Mouse (Mus musculus) neural tube, embryonic 13.5 days (tissue): ENCODE data around the gene Rpl10. TPM values are rescaled to one million over a fixed set of nuclear protein-coding genes. Genes with fewer than 3 reads are reported as not detected.

Experiments
- ATAC-seq: fragments of 200-750 bp; cut with Nextera tagmentation; 2 replicates; pipeline ENCODE4 v1.8.0; 2017; ENCODE audit warnings: low read depth, mild to moderate bottlenecking, moderate TSS enrichment, moderate library complexity
- H3K27ac ChIP-seq: fragments of 300-500 bp; sonication (generic); replicated peaks from 2 replicates; pipeline ENCODE4 v1.5.1; 2015; ENCODE audit warnings: moderate library complexity, mild to moderate bottlenecking, inconsistent platforms
- H3K27me3 ChIP-seq: fragments of 300-500 bp; sonication (generic); 2 replicates; pipeline ENCODE4 v1.6.1; 2015; ENCODE audit warnings: mild to moderate bottlenecking, inconsistent platforms
- H3K36me3 ChIP-seq: fragments of 300-500 bp; sonication (generic); 2 replicates; pipeline ENCODE4 v1.6.1; 2015; ENCODE audit warnings: mild to moderate bottlenecking, inconsistent platforms
- H3K4me1 ChIP-seq: fragments of 300-500 bp; sonication (generic); replicated peaks from 2 replicates; pipeline ENCODE4 v1.6.1; 2015; ENCODE audit warnings: inconsistent platforms
- H3K4me2 ChIP-seq: fragments of 300-500 bp; sonication (generic); 2 replicates; pipeline ENCODE4 v1.6.1; 2015; ENCODE audit warnings: inconsistent platforms, mild to moderate bottlenecking, moderate library complexity
- H3K4me3 ChIP-seq: fragments of 300-500 bp; sonication (generic); 2 replicates; pipeline ENCODE4 v1.5.1; 2015; ENCODE audit warnings: mild to moderate bottlenecking, inconsistent platforms
- H3K9ac ChIP-seq: fragments of 300-500 bp; sonication (generic); 2 replicates; pipeline ENCODE4 v1.6.1; 2015; ENCODE audit warnings: moderate library complexity, mild to moderate bottlenecking, inconsistent platforms
- H3K9me3 ChIP-seq: fragments of 300-500 bp; sonication (generic); 2 replicates; pipeline ENCODE4 v1.6.1; 2016; ENCODE audit warnings: inconsistent platforms
- WGBS: fragments of 180-500 bp; shearing (Covaris S2); methylation state at CpG from one replicate; pipeline ENCODE4 v1.1.7; 2015; 5-methylcytosine and 5-hydroxymethylcytosine counted together
- polyA plus RNA-seq: library from polyadenylated mRNA; unstranded; fragments of >200 nt; fragmentation: Nextera tagmentation; extraction: Ambion mirVana; gene quantifications from 2 replicates; pipeline ENCODE4 v1.2.1, GENCODE M21; 2015

Rpl10 gene
- polyA plus RNA-seq = 582 and 609 TPM in 2 replicates

DNA sequence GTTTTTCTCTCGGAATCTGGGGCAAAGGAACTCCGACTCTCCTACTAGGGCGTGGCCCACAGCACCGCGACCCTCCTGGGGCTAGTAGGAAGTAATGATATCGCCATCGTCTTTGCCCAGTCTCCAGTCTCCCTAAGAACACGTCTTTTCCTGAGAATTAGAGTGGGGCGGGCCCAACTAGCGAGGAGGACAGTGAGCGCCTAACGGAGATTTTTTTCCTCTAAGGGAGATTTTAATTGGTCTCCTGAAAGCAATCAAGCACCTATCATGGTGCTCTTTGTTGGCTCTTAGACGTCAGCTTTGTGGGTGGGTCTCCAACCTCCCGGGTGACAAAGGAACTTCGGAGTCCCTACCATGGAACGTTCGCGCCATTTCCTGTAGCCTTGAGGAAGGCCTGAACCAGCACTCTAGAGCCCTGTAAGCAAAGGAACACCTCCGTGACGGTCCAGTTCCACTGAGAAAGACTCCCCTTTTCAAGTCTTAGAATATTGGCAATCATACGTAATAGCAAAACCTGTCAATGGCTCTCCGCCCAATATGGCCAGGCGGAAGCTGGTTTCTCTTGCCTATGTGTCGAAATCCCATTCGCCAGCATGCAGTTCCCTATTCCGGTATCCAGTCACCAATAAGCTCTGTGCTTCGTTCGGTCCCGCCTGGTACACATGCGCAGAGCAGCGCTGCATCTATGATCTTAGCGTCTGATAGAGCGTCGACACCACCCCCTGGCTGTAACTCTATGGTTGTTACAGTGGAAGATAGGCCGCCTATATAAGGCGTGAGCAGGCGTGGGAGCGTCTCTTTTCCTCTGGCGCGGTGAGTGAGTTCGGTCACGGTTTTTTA is at the start of gene Rpl10:
Rpl10 (plus strand) TSS at position 751 of the 840 bp plus-strand sequence.
- peak; percentile 96 for ATAC-seq

DNA sequence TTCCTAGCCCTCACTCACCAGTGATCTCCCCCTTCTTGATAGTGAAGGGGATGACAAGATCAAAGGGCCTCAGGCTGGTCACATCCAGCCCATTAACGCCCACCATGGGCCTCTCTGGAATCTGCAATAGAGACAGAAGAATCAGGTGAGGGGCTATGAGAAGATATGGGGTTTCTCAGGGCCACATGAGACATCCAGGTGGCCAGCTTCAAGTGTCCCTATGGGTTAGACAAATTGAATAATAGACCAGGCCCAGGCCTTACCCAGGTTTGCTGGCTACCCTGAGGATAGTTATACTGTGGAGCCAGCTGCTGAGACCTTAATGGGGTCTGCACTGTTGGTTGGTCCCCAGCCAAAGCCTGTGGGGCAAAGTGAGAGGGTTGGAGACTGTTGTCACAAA is 40.6 kb upstream of the Rpl10 start:
- Histone ChIP-seq H3K27ac (no peak overlapping the region), H3K9ac (no peak overlapping the region), H3K4me2 (no peak overlapping the region), H3K9me3 (no peaks in the 10 kb centered on the region), H3K27me3 (no peaks in the 10 kb centered on the region), H3K4me3 (no peak overlapping the region), H3K36me3 (peaks cover 97% of the 10 kb centered on the region), H3K4me1 (no peaks in the 10 kb centered on the region)
- WGBS = 57% methylated on average over 1 of the region's 1 CpGs
- ATAC-seq = no peak

More for the DNA sequence above, at the start of gene Rpl10:
- no peaks in the 10 kb centered on the region for H3K27me3 ChIP-seq
- H3K27ac ChIP-seq = peak within 1 kb of the TSS; percentile 96
- H3K4me2 ChIP-seq = peak within 1 kb of the TSS; percentile 68
- H3K36me3 ChIP-seq = peaks cover 12% of the 10 kb centered on the region
- H3K4me1 ChIP-seq = peaks cover 16% of the 10 kb centered on the region
- no peaks in the 10 kb centered on the region for H3K9me3 ChIP-seq
- peak within 1 kb of the TSS; percentile 62 for H3K4me3 ChIP-seq
- H3K9ac ChIP-seq = peak within 1 kb of the TSS; percentile 82
- WGBS = 22% methylated on average over 42 of the region's 42 CpGs

DNA sequence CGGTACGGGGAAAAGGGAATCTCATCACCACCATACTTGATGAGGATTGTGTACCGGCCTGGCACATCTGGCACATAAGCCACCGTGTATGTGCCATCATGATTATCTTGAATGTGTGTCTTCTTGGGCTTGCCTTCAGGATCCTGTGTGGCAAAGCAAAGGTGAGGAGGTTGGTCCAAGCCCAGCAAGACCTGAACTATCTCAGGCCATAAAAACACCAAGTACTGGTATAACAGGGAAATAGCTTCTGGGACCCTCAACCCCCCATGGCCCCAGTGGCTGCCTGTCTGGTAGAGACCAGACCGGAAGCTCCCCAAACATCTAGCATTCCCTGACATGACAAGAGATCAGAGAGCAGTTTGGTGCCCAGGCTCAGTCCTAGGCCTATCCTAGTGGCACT is 37.4 kb upstream of the Rpl10 start:
- H3K4me3 ChIP-seq = no peak overlapping the region
- H3K27ac ChIP-seq = no peak overlapping the region
- no peak overlapping the region for H3K9ac ChIP-seq
- H3K36me3 ChIP-seq = peaks cover 93% of the 10 kb centered on the region
- 93% methylated on average over 5 of the region's 5 CpGs for WGBS
- ATAC-seq = no peak
- no peak overlapping the region for H3K4me2 ChIP-seq
- H3K4me1 ChIP-seq = no peaks in the 10 kb centered on the region
- H3K27me3 ChIP-seq = no peaks in the 10 kb centered on the region
- H3K9me3 ChIP-seq = no peaks in the 10 kb centered on the region

DNA sequence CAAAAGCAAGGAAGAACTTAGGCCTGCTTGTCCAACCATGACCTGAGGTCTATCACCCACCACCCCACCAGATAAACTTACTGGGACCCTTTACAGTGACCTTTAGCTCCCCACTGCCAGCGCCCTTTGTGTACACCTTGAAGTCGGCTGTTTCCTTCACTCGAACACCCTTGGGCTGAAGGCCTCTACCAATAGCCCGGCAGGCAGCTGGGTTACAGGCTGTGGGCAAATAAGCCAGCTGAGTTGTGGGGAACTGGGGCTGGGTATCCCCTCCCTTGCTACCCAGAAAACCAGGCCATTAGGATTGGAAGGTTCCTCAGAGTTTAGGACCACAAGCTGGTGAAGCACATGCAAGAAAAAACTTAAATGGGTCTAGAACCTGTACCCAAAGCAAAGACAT is 30.3 kb upstream of the Rpl10 start:
- peaks cover 77% of the 10 kb centered on the region for H3K36me3 ChIP-seq
- no peaks in the 10 kb centered on the region for H3K27me3 ChIP-seq
- no peak overlapping the region for H3K4me3 ChIP-seq
- WGBS = 93% methylated on average over 4 of the region's 4 CpGs
- no peaks in the 10 kb centered on the region for H3K9me3 ChIP-seq
- H3K27ac ChIP-seq = no peak overlapping the region
- no peak for ATAC-seq
- peaks cover 18% of the 10 kb centered on the region for H3K4me1 ChIP-seq
- H3K9ac ChIP-seq = no peak overlapping the region
- H3K4me2 ChIP-seq = no peak overlapping the region

GRCm38 (mm10) chrX:74243396-74243795 is 27.2 kb upstream of the Rpl10 start:
- no peak for ATAC-seq
- peak overlapping the region; percentile 61 for H3K4me2 ChIP-seq
- peak overlapping the region; percentile 85 for H3K9ac ChIP-seq
- 84% methylated on average over 2 of the region's 2 CpGs for WGBS
- peaks cover 18% of the 10 kb centered on the region for H3K4me1 ChIP-seq
- H3K9me3 ChIP-seq = no peaks in the 10 kb centered on the region
- H3K27me3 ChIP-seq = no peaks in the 10 kb centered on the region
- peaks cover 50% of the 10 kb centered on the region for H3K36me3 ChIP-seq
- H3K27ac ChIP-seq = no peak overlapping the region
- H3K4me3 ChIP-seq = peak overlapping the region; percentile 58

- Histone ChIP-seq H3K9me3 (no peaks in the 10 kb centered on the region), H3K36me3 (peaks cover 46% of the 10 kb centered on the region), H3K27ac (peak overlapping the region; percentile 90; the same call in 1 of the 2 replicates), H3K9ac (peak overlapping the region; percentile 85), H3K4me1 (peaks cover 18% of the 10 kb centered on the region), H3K4me2 (peak overlapping the region; percentile 61), H3K4me3 (peak overlapping the region; percentile 58), H3K27me3 (no peaks in the 10 kb centered on the region)
- ATAC-seq = no peak
- WGBS = 64% methylated on average over 3 of the region's 3 CpGs
These were observed 26.8 kb upstream of the Rpl10 start for GRCm38 (mm10) chrX:74243807-74244206.

GRCm38 (mm10) chrX:74244614-74245083 is 26.0 kb upstream of the Rpl10 start:
- no peaks in the 10 kb centered on the region for H3K9me3 ChIP-seq
- H3K27ac ChIP-seq = peak overlapping the region; percentile 90
- peak overlapping the region; percentile 61 for H3K4me2 ChIP-seq
- H3K4me3 ChIP-seq = peak overlapping the region; percentile 58
- H3K4me1 ChIP-seq = peaks cover 25% of the 10 kb centered on the region
- ATAC-seq = peak; percentile 13; the same call in 1 of the 2 replicates
- H3K27me3 ChIP-seq = no peaks in the 10 kb centered on the region
- H3K9ac ChIP-seq = peak overlapping the region; percentile 85
- H3K36me3 ChIP-seq = peaks cover 38% of the 10 kb centered on the region
- WGBS = 27% methylated on average over 3 of the region's 3 CpGs

DNA sequence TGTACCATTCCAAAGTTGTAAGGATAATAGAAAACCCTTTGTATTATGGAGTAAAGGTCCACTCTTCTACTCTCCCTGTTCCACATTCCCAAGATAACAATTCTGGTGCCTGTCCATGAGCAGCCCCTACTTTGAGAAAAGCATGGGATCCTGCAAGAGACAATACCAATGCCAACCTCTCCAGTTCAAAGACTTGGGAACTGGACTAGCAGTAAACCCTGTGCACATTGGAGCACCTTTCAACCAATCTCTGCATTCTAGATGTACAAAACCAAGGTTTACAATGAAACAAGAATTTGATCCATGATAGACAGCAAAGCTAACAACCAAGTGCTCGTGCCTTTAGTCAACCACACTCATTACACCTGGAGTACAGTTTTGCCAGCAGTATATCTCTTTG is 25.5 kb upstream of the Rpl10 start:
- 37% methylated on average over 1 of the region's 1 CpGs for WGBS
- Histone ChIP-seq H3K36me3 (peaks cover 33% of the 10 kb centered on the region), H3K4me2 (peak overlapping the region; percentile 61), H3K4me3 (peak overlapping the region; percentile 58), H3K9ac (peak overlapping the region; percentile 85), H3K9me3 (no peaks in the 10 kb centered on the region), H3K4me1 (peaks cover 25% of the 10 kb centered on the region), H3K27ac (peak overlapping the region; percentile 90), H3K27me3 (no peaks in the 10 kb centered on the region)
- no peak for ATAC-seq

GRCm38 (mm10) chrX:74245687-74246086 is 24.9 kb upstream of the Rpl10 start:
- Histone ChIP-seq H3K36me3 (peaks cover 27% of the 10 kb centered on the region), H3K4me1 (peaks cover 25% of the 10 kb centered on the region), H3K4me2 (peak overlapping the region; percentile 61), H3K27ac (peak overlapping the region; percentile 90), H3K4me3 (peak overlapping the region; percentile 58), H3K9me3 (no peaks in the 10 kb centered on the region), H3K27me3 (no peaks in the 10 kb centered on the region), H3K9ac (peak overlapping the region; percentile 85)
- peak; percentile 59 for ATAC-seq
- WGBS = 25% methylated on average over 21 of the region's 21 CpGs

GRCm38 (mm10) chrX:74246213-74246681 is 24.4 kb upstream of the Rpl10 start:
- no peaks in the 10 kb centered on the region for H3K27me3 ChIP-seq
- H3K4me1 ChIP-seq = peaks cover 25% of the 10 kb centered on the region
- H3K27ac ChIP-seq = peak overlapping the region; percentile 90
- ATAC-seq = peak; percentile 95
- peaks cover 22% of the 10 kb centered on the region for H3K36me3 ChIP-seq
- WGBS = 22% methylated on average over 38 of the region's 38 CpGs
- H3K9ac ChIP-seq = peak overlapping the region; percentile 85
- H3K4me3 ChIP-seq = peak overlapping the region; percentile 58
- peak overlapping the region; percentile 61 for H3K4me2 ChIP-seq
- H3K9me3 ChIP-seq = no peaks in the 10 kb centered on the region

DNA sequence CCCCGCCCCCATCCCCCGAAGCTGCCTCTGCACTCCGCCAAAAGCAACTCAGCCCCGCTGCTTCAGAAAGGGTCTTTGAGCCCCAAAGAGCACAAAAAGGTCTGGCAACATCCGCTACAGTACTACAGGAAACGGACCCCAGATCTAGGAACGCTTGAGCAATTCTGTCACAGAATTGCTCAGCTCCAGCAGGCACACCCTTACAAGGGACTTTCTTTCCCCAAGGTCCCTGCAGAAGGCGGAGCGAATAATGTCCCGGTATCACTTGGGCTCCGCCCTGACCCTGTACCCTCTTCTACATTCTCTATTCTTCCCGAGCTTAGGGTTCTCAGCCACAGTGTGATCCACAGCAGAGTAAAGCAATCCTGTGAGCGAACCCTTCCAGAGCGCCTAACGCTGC is 23.9 kb upstream of the Rpl10 start:
- 26% methylated on average over 15 of the region's 15 CpGs for WGBS

DNA sequence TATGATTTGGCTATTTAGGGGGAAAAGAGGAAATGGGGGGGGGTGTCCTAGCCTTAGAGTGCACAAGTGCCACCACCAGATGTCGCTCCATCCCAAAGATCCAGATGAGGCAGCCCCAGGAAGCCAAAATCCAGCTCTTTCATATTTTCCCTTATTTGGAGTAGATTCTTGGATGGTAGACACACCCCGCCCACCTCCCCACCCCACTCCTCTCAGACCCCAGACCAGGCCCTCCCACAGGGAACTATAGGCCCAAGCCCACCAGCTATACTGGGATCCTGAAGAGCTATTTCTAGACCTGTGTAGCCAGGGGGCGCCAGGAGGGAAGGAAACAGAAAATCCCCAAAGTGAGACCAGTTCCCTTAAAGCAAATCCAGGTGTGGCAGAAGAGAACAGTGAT is 22.0 kb upstream of the Rpl10 start:
- Histone ChIP-seq H3K4me1 (peaks cover 13% of the 10 kb centered on the region), H3K9ac (no peak overlapping the region), H3K4me2 (peak overlapping the region; percentile 58), H3K36me3 (no peaks in the 10 kb centered on the region), H3K9me3 (no peaks in the 10 kb centered on the region), H3K27ac (no peak overlapping the region), H3K4me3 (no peak overlapping the region), H3K27me3 (no peaks in the 10 kb centered on the region)
- no peak for ATAC-seq
- WGBS = 13% methylated on average over 3 of the region's 3 CpGs

More for the DNA sequence above, 23.9 kb upstream of the Rpl10 start:
- peak overlapping the region; percentile 58 for H3K4me3 ChIP-seq
- peak overlapping the region; percentile 58 for H3K9ac ChIP-seq
- peak; percentile 22 for ATAC-seq
- H3K4me2 ChIP-seq = peak overlapping the region; percentile 51
- H3K36me3 ChIP-seq = peaks cover 17% of the 10 kb centered on the region
- H3K27me3 ChIP-seq = no peaks in the 10 kb centered on the region
- H3K9me3 ChIP-seq = no peaks in the 10 kb centered on the region
- peaks cover 25% of the 10 kb centered on the region for H3K4me1 ChIP-seq
- H3K27ac ChIP-seq = peak overlapping the region; percentile 72
